Mouse (Mus musculus) heart, adult 18-20 months (tissue): ENCODE measurements around the gene Olfr447. TPM values are rescaled to one million over a fixed set of nuclear protein-coding genes. Genes with fewer than 3 reads are reported as not detected.

Experiments
- DNase-seq, 2 experiments: peaks; one replicate each; pipeline ENCODE4 v3.0.0; 2021 to 2022; ENCODE audit warnings: mixed read lengths in 1 of 2
- long read RNA-seq, 2 experiments: library from polyadenylated mRNA; stranded (forward); transcript quantifications; one replicate each; pipeline ENCODE4 v2.0.0; 2021
- total RNA-seq, 2 experiments: library from RNA; stranded (reverse); gene quantifications; 2 replicates each; pipeline ENCODE4 v1.2.3; 2021

Olfr447 gene
- total RNA-seq: not detected
- long read RNA-seq, experiment 1: 0 reads
- long read RNA-seq, experiment 2: 0 reads

- DNase-seq: no peak
These were observed at the start of gene Olfr447 for GRCm38 (mm10) chr6:42908578-42908977. Gene Olfr447, plus strand, starts transcription at chr6:42908878.

- peak; percentile 12 to 61 for DNase-seq
These were observed 48.4 kb upstream of the Olfr447 start for GRCm38 (mm10) chr6:42860222-42860819.

GRCm38 (mm10) chr6:42869695-42870094 is 39.0 kb upstream of the Olfr447 start:
- no peak for DNase-seq

- DNase-seq: no peak
These were observed 32.4 kb upstream of the Olfr447 start for GRCm38 (mm10) chr6:42876323-42876722.

- DNase-seq: no peak
These were observed 18.5 kb upstream of the Olfr447 start, which contains the start of gene Olfr448 for GRCm38 (mm10) chr6:42890141-42890540. Gene Olfr448, plus strand, starts transcription at chr6:42890441.

GRCm38 (mm10) chr6:42900345-42900744 is 8.3 kb upstream of the Olfr447 start:
- no peak for DNase-seq

- no peak for DNase-seq
These were observed 12.4 kb downstream of the Olfr447 start, which contains the start of gene Olfr446 for GRCm38 (mm10) chr6:42921077-42921476. Gene Olfr446, plus strand, starts transcription at chr6:42921377.

GRCm38 (mm10) chr6:42948767-42949166 is 40.1 kb downstream of the Olfr447 start, which contains the start of gene Olfr444:
Gene Olfr444, plus strand, starts transcription at chr6:42949067.
- no peak for DNase-seq

Other genes starting within 250 kb of the Olfr447 start
- gene Tcaf1, start 198.8 kb upstream of the Olfr447 start, total RNA-seq: 1 to 10 TPM; 7.4 to 8.1 TPM
- not detected for gene Olfr453, start 169.5 kb upstream of the Olfr447 start, total RNA-seq
- not detected for gene Olfr38, start 152.5 kb upstream of the Olfr447 start, total RNA-seq
- gene Olfr452, start 123.8 kb upstream of the Olfr447 start, total RNA-seq: not detected
- not detected for gene Olfr450, start 96.9 kb upstream of the Olfr447 start, total RNA-seq
- not detected for gene Olfr449, start 74.5 kb upstream of the Olfr447 start, total RNA-seq
- not detected for gene Olfr448, start 18.4 kb upstream of the Olfr447 start, total RNA-seq
- not detected for gene Olfr446, start 12.5 kb downstream of the Olfr447 start, total RNA-seq
- gene Olfr444, start 40.2 kb downstream of the Olfr447 start, total RNA-seq: not detected
- not detected for gene Olfr441, start 197.5 kb downstream of the Olfr447 start, total RNA-seq
- not detected for gene Olfr237-ps1, start 237.7 kb downstream of the Olfr447 start, total RNA-seq